Mouse (Mus musculus): Measurements from ENCODE around the gene Pde3a. TPM values are rescaled to one million over a fixed set of nuclear protein-coding genes. Genes with fewer than 3 reads are reported as not detected.

Gene Pde3a
- polyA plus RNA-seq, 1 experiment from 2014 or later: 2.0 TPM

DNA sequence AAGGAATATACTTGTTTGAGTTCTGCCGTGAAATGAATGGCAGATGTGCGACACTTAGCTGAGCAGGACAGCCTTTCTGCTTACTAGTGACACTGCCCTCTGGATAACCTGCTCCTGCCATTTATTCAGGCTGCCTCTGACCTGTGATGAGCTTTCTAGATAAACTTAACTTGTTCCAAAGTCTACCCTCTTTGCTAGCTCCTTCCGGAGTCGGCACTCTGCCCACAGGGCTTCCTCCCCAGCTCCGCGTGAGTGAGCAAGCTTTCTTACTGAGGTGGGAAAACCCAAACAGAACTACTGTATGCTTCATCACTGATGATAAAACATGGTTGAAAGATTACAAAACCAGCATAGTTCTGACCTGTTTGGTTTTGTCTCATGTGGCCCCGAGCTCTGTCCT, 294.3 kb downstream of the Pde3a start:
- no peak overlapping the region for H3K9ac ChIP-seq

More for the DNA sequence above, 294.3 kb downstream of the Pde3a start:
- H3K4me1 ChIP-seq: no peaks in the 10 kb centered on the region
- no peaks in the 10 kb centered on the region for H3K36me3 ChIP-seq (replicated peaks)
- H3K27me3 ChIP-seq: no peaks in the 10 kb centered on the region
- no peak overlapping the region for H3K4me3 ChIP-seq (replicated peaks)
- H3K27ac ChIP-seq: no peak overlapping the region
- no peaks in the 10 kb centered on the region for H3K9me3 ChIP-seq
- ATAC-seq (ENCODE audit: low FRiP score): no peak
- WGBS: 90% methylated on average over 7 of the region's 7 CpGs
- H3K4me2 ChIP-seq: no peak overlapping the region
